Mouse (Mus musculus) spleen, adult 18-20 months (tissue): ENCODE data around the gene Gm8220.
"Not testable (repeated sequence)": the region's sequence is repeated elsewhere in the genome, so short reads cannot be mapped to it uniquely, and the experiment has no call there.

Source experiments
- DNase-seq, 2 experiments: peaks; one replicate each; pipeline ENCODE4 v3.0.0; 2022; ENCODE audit warnings: mixed read lengths in 2 of 2

Gene Gm8220

GRCm38 (mm10) chr14:44285280-44285679, at the start of gene Gm8220:
Gene Gm8220, plus strand, starts transcription at chr14:44285580.
- DNase-seq: not testable (repeated sequence)

- DNase-seq: no peak
These were observed 37.3 kb upstream of the Gm8220 start for GRCm38 (mm10) chr14:44248039-44248438.

- not testable (repeated sequence) for DNase-seq
These were observed 26.7 kb downstream of the Gm8220 start for GRCm38 (mm10) chr14:44312049-44312448.

GRCm38 (mm10) chr14:44338484-44338883, 53.1 kb downstream of the Gm8220 start, which contains the start of gene Gm5930:
Gene Gm5930, minus strand, starts transcription at chr14:44338584.
- not testable (repeated sequence) for DNase-seq
